Mouse (Mus musculus) gastrocnemius, adult 18-20 months (tissue): ENCODE results near the gene Vmn1r122. TPM values are rescaled to one million over a fixed set of nuclear protein-coding genes. Genes with fewer than 3 reads are reported as not detected.
"Not testable (repeated sequence)": the region's sequence is repeated elsewhere in the genome, so short reads cannot be mapped to it uniquely, and the experiment has no call there.

Source experiments
- DNase-seq: peaks from one replicate; pipeline ENCODE4 v3.0.0; 2021; ENCODE audit warnings: low spot score
- long read RNA-seq, 2 experiments: library from polyadenylated mRNA; stranded (forward); transcript quantifications; one replicate each; pipeline ENCODE4 v2.0.0; 2021
- total RNA-seq, 2 experiments: library from RNA; stranded (reverse); gene quantifications; 2 replicates each; pipeline ENCODE4 v1.2.3; 2021

The Vmn1r122 gene
- total RNA-seq, result not detected
- long read RNA-seq, experiment 1, result 0 reads
- long read RNA-seq, experiment 2, result 0 reads

DNA sequence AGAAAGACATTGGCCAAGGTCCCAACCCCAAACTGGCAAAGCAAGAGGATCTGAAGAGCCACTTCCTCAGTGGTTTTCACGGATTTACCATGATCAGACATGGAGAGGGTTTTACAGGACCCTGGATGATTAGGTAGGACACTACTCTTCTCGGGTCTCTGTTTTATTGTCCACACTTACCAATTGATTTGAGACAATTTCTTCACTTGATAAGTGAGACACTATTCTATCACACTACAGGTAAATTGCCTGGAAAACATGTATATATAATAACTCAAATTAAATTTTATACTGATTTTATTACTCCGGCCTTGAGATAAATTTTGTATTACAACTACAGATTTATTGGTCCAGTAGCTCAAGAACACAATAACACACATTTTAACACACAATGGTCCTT is at the start of gene Vmn1r122:
Vmn1r122 (minus strand) TSS at position 101 of the 400 bp plus-strand sequence.
- not testable (repeated sequence) for DNase-seq

DNA sequence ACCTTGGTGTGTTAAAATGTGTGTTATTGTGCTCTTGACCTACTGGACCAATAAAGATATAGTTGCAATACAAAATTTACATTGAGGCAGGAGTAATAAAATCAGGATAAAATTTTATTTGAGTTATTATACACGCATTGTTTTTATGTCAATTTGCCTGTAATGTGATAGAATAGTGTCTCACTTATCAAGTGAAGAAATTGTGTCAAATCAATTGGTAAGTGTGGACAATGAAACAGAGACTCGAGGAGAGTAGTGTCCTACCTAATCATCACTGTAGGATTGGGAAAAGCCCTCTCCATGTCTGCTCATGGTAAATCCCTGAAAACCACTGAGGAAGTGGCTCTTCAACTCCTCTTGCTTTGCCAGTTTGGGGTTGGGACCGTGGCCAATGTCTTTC is 28.0 kb upstream of the Vmn1r122 start, which contains the start of gene Vmn1r123:
Vmn1r123 (plus strand) TSS at position 301 of the 400 bp plus-strand sequence.
- DNase-seq, result not testable (repeated sequence)

DNA sequence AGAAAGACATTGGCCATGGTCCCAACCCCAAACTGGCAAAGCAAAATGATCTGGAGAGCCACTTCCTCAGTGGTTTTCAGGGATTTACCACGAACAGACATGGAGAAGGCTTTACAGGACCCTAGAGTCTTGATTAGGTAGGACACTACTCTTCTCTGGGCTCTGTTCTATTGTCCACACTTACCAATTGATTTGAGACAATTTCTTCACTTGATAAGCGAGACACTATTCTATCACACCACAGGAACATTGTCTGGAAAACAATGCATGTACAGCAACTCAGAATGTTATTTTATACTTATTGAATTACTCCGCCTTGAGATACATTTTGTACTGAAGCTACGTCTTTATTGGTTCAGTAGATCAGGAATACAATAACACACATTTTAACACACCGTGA is 35.5 kb downstream of the Vmn1r122 start, which contains the start of gene Vmn1r121:
Vmn1r121 (minus strand) TSS at position 101 of the 400 bp plus-strand sequence.
- DNase-seq, result not testable (repeated sequence)

Other genes with a start within 250 kb of the Vmn1r122 start
- not detected for gene Vmn1r118, start 221.8 kb downstream of the Vmn1r122 start, total RNA-seq
- not detected for gene Vmn1r119, start 121.7 kb downstream of the Vmn1r122 start, total RNA-seq
- not detected for gene Vmn1r120, start 80.3 kb downstream of the Vmn1r122 start, total RNA-seq
- not detected for gene Vmn1r121, start 35.6 kb downstream of the Vmn1r122 start, total RNA-seq
- not detected for gene Vmn1r123, start 28.1 kb upstream of the Vmn1r122 start, total RNA-seq
- gene Gm5157, start 56.3 kb upstream of the Vmn1r122 start, total RNA-seq, result not detected
- gene Vmn1r124, start 126.5 kb upstream of the Vmn1r122 start, total RNA-seq, result not detected
- gene Vmn1r125, start 138.1 kb upstream of the Vmn1r122 start, total RNA-seq, result not detected
- not detected for gene Vmn1r126, start 167.3 kb upstream of the Vmn1r122 start, total RNA-seq
- gene Vmn1r127, start 185.7 kb upstream of the Vmn1r122 start, total RNA-seq, result not detected
- gene Vmn1r128, start 215.2 kb upstream of the Vmn1r122 start, total RNA-seq, result not detected
- not detected for gene Vmn1r129, start 227.2 kb upstream of the Vmn1r122 start, total RNA-seq